Mouse (Mus musculus) embryonic facial prominence, embryonic 15.5 days (tissue): ENCODE data around the gene Lamp1. TPM values are rescaled to one million over a fixed set of nuclear protein-coding genes. Genes with fewer than 3 reads are reported as not detected.

ENCODE experiments used
- ATAC-seq: fragments of 200-750 bp; cut with Nextera tagmentation; 2 replicates; pipeline ENCODE4 v1.8.0; 2017; ENCODE audit warnings: low read depth, moderate TSS enrichment; ENCODE audit not compliant: insufficient number of reproducible peaks, low FRiP score, low TSS enrichment
- H3K27ac ChIP-seq: fragments of 300-500 bp; sonication (generic); replicated peaks from 2 replicates; pipeline ENCODE4 v1.5.1; 2015; ENCODE audit warnings: mild to moderate bottlenecking, inconsistent platforms
- H3K27me3 ChIP-seq: fragments of 300-500 bp; sonication (generic); 2 replicates; pipeline ENCODE4 v1.6.1; 2015; ENCODE audit warnings: inconsistent platforms
- H3K36me3 ChIP-seq: fragments of 300-500 bp; sonication (generic); 2 replicates; pipeline ENCODE4 v1.6.1; 2015; ENCODE audit warnings: mild to moderate bottlenecking, inconsistent platforms
- H3K4me1 ChIP-seq: fragments of 300-500 bp; sonication (generic); 2 replicates; pipeline ENCODE4 v1.6.1; 2015; ENCODE audit warnings: inconsistent platforms
- H3K4me2 ChIP-seq: fragments of 300-500 bp; sonication (generic); replicated peaks from 2 replicates; pipeline ENCODE4 v1.6.1; 2015; ENCODE audit warnings: mild to moderate bottlenecking, inconsistent platforms
- H3K4me3 ChIP-seq: fragments of 300-500 bp; sonication (generic); replicated peaks from 2 replicates; pipeline ENCODE4 v1.5.1; 2015; ENCODE audit warnings: mild to moderate bottlenecking, inconsistent platforms
- H3K9ac ChIP-seq: fragments of 300-500 bp; sonication (generic); 2 replicates; pipeline ENCODE4 v1.6.1; 2015; ENCODE audit warnings: inconsistent platforms
- H3K9me3 ChIP-seq: fragments of 300-500 bp; sonication (generic); replicated peaks from 2 replicates; pipeline ENCODE4 v1.6.1; 2016; ENCODE audit warnings: inconsistent platforms
- WGBS: fragments of 180-500 bp; shearing (Covaris S2); methylation state at CpG from one replicate; pipeline ENCODE4 v1.1.7; 2015; 5-methylcytosine and 5-hydroxymethylcytosine counted together
- polyA plus RNA-seq: library from polyadenylated mRNA; unstranded; fragments of >200 nt; fragmentation: Nextera tagmentation; extraction: Ambion mirVana; gene quantifications from 2 replicates; pipeline ENCODE4 v1.2.1, GENCODE M21; 2015

Gene Lamp1
- polyA plus RNA-seq, 1 experiment from 2014 or later, result 345 TPM

DNA sequence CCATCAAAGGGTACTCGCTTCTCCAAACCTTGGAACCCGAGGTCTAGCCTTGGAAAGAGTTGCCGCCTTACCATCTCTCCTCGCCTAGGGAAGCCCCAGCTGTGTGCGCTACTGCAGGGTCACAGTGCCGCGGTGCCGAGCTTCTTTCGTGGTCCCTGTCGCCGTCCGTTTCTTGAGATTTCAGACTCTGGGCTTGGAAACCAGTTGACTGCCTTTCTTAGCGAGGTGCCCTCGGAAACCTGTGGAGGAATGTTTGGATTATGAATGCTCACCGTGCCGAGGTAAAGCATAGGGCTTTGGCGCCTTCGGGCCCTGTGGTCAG lies 42.0 kb downstream of the Lamp1 start:
- no peaks in the 10 kb centered on the region for H3K36me3 ChIP-seq
- peak overlapping the region; percentile 75 for H3K4me3 ChIP-seq
- H3K9me3 ChIP-seq, result no peaks in the 10 kb centered on the region
- H3K27me3 ChIP-seq, result peaks cover 24% of the 10 kb centered on the region
- H3K4me1 ChIP-seq, result peaks cover 16% of the 10 kb centered on the region
- peak overlapping the region; percentile 95 for H3K4me2 ChIP-seq
- H3K27ac ChIP-seq, result no peak overlapping the region
- H3K9ac ChIP-seq, result no peak overlapping the region
- ATAC-seq, result no peak
- WGBS, result 2% methylated on average over 18 of the region's 18 CpGs

GRCm38 (mm10) chr8:13202041-13202440 lies 43.1 kb downstream of the Lamp1 start:
- 43% methylated on average over 3 of the region's 3 CpGs for WGBS
- no peak overlapping the region for H3K4me3 ChIP-seq
- ATAC-seq, result no peak
- no peaks in the 10 kb centered on the region for H3K9me3 ChIP-seq
- no peak overlapping the region for H3K27ac ChIP-seq
- H3K27me3 ChIP-seq, result peaks cover 24% of the 10 kb centered on the region
- no peak overlapping the region for H3K9ac ChIP-seq
- H3K36me3 ChIP-seq, result no peaks in the 10 kb centered on the region
- H3K4me1 ChIP-seq, result peaks cover 16% of the 10 kb centered on the region
- no peak overlapping the region for H3K4me2 ChIP-seq

DNA sequence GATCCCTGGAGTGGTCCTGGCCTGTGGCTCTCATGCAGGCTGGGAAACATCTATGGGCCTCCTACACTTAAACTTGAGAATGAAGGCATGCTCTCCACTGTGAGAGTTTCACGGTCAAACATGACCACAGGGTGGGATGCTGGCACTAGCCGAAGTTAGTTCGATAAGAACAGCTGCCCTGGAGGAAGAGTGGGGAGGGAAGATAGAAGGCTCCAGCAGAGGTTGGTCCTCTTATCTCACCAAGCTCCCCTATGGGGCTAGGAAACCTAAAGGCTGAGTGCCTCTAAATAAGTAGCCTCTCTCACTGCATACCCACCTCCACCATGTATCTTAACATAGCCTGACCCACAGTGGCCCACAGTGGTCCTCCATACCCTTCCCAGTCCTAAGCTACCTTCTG lies 43.8 kb downstream of the Lamp1 start:
- H3K4me3 ChIP-seq, result no peak overlapping the region
- H3K9me3 ChIP-seq, result no peaks in the 10 kb centered on the region
- H3K9ac ChIP-seq, result no peak overlapping the region
- H3K27ac ChIP-seq, result no peak overlapping the region
- WGBS, result 86% methylated on average over 3 of the region's 3 CpGs
- peaks cover 24% of the 10 kb centered on the region for H3K27me3 ChIP-seq
- no peaks in the 10 kb centered on the region for H3K36me3 ChIP-seq
- ATAC-seq, result no peak
- no peak overlapping the region for H3K4me2 ChIP-seq
- H3K4me1 ChIP-seq, result peaks cover 16% of the 10 kb centered on the region

GRCm38 (mm10) chr8:13203472-13203871 lies 44.5 kb downstream of the Lamp1 start:
- Histone ChIP-seq H3K4me3 (no peak overlapping the region), H3K27me3 (peaks cover 24% of the 10 kb centered on the region), H3K27ac (no peak overlapping the region), H3K4me2 (no peak overlapping the region), H3K9ac (no peak overlapping the region), H3K9me3 (no peaks in the 10 kb centered on the region), H3K4me1 (peaks cover 16% of the 10 kb centered on the region), H3K36me3 (no peaks in the 10 kb centered on the region)
- 74% methylated on average over 1 of the region's 1 CpGs for WGBS
- no peak for ATAC-seq

- no peak for ATAC-seq
- WGBS, result 56% methylated on average over 12 of the region's 12 CpGs
Measured at GRCm38 (mm10) chr8:13204371-13205140, 45.6 kb downstream of the Lamp1 start.

GRCm38 (mm10) chr8:13205311-13205710 lies 46.4 kb downstream of the Lamp1 start:
- WGBS, result 71% methylated on average over 5 of the region's 5 CpGs

More at GRCm38 (mm10) chr8:13204371-13205140, 45.6 kb downstream of the Lamp1 start:
- Histone ChIP-seq H3K9me3 (no peaks in the 10 kb centered on the region), H3K9ac (no peak overlapping the region), H3K27ac (no peak overlapping the region), H3K4me1 (peaks cover 17% of the 10 kb centered on the region), H3K27me3 (peaks cover 24% of the 10 kb centered on the region), H3K4me3 (no peak overlapping the region), H3K36me3 (no peaks in the 10 kb centered on the region), H3K4me2 (no peak overlapping the region)

GRCm38 (mm10) chr8:13206290-13206689 lies 47.3 kb downstream of the Lamp1 start:
- Histone ChIP-seq H3K27ac (no peak overlapping the region), H3K27me3 (peaks cover 16% of the 10 kb centered on the region), H3K4me3 (no peak overlapping the region), H3K9ac (no peak overlapping the region), H3K9me3 (no peaks in the 10 kb centered on the region), H3K4me2 (no peak overlapping the region), H3K4me1 (peaks cover 5% of the 10 kb centered on the region), H3K36me3 (no peaks in the 10 kb centered on the region)
- WGBS, result 44% methylated on average over 5 of the region's 5 CpGs
- ATAC-seq, result no peak

More at GRCm38 (mm10) chr8:13205311-13205710, 46.4 kb downstream of the Lamp1 start:
- no peak overlapping the region for H3K4me3 ChIP-seq
- no peaks in the 10 kb centered on the region for H3K9me3 ChIP-seq
- peaks cover 11% of the 10 kb centered on the region for H3K4me1 ChIP-seq
- no peak overlapping the region for H3K27ac ChIP-seq
- H3K4me2 ChIP-seq, result no peak overlapping the region
- ATAC-seq, result no peak
- no peak overlapping the region for H3K9ac ChIP-seq
- no peaks in the 10 kb centered on the region for H3K36me3 ChIP-seq
- H3K27me3 ChIP-seq, result peaks cover 24% of the 10 kb centered on the region

DNA sequence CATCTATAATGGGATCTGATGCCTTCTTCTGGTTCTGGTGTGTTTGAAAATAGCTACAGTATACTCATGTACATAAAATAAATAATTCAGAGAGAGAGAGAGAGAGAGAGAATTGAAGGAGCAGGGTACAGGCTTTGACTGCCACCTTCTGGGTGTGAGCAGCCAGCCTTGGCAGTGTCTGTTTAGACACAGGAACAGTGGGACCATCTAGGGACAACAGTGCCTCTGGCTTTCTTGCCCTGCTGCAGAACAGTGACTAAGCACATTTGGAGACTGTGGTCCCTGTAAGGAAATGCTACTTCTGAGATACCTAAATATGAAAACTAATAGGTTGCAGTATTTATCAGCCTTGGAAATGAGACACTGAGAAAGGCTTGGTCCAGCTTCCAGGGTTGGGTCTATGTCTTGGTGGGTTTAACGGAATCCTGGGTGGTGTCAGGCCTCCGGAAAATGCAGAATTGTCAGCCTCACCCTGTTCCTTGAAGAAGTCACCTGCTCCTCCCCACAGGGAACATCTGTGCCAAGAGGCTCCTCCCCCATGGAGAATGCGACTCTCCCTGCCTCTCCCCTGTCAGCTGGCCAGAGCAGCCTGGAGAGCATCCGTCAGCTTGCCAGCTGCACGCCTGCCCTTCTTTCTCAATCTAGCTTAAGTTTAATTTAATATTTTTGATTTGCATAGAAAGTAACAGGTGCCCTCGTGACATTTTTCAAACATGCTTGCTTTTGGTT lies 49.8 kb downstream of the Lamp1 start:
- no peak overlapping the region for H3K4me3 ChIP-seq
- no peak for ATAC-seq
- no peak overlapping the region; the same call in 1 of the 2 replicates for H3K27ac ChIP-seq
- H3K36me3 ChIP-seq, result no peaks in the 10 kb centered on the region
- H3K9me3 ChIP-seq, result no peaks in the 10 kb centered on the region
- no peak overlapping the region for H3K9ac ChIP-seq
- WGBS, result 28% methylated on average over 6 of the region's 6 CpGs
- H3K27me3 ChIP-seq, result no peaks in the 10 kb centered on the region
- H3K4me1 ChIP-seq, result peaks cover 11% of the 10 kb centered on the region
- H3K4me2 ChIP-seq, result no peak overlapping the region

GRCm38 (mm10) chr8:13209770-13210169 lies 50.8 kb downstream of the Lamp1 start:
- Histone ChIP-seq H3K27ac (peak overlapping the region; percentile 28; the same call in 1 of the 2 replicates), H3K4me3 (no peak overlapping the region), H3K27me3 (no peaks in the 10 kb centered on the region), H3K9me3 (no peaks in the 10 kb centered on the region), H3K36me3 (no peaks in the 10 kb centered on the region), H3K4me1 (peaks cover 16% of the 10 kb centered on the region), H3K9ac (no peak overlapping the region), H3K4me2 (no peak overlapping the region)
- ATAC-seq, result no peak
- WGBS, result 64% methylated on average over 1 of the region's 1 CpGs

DNA sequence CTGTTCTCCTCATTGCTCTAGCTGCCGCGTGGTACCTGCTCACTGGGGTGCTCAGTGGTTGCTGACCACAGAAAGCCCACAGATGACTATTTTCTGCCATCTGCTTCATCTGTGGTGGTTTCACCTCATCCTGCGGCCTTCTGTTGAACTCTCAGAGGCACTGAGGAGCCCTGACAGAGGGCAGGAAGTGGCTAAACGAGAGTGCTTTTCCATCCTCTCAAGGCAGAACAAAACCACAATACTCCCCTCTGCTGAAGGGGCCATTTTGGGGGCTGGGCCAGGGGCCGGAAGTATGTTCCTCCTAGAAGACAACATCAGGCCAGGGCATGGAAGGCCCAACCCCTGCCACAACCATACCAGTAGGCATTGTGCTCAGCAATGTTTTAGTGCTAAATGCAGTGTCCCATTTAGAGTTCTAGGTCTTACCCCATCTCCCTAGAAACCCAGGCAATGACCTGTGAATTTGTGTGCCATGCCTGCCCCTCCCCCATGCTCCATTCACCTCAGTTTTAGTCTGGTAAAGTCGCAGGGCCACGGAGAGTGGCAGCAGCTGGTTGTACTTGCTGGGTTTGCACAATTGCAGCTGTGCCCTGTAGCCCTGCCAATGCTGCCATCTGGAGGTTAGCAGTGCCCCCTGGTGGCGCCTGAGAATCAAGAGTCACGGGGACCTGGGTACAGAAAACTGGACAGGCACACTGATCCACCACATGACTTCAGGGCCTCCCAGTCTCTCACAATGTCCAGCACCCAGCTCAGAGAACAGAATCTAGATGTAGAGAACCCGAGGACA lies 54.7 kb downstream of the Lamp1 start:
- peak overlapping the region; percentile 17 for H3K4me2 ChIP-seq

GRCm38 (mm10) chr8:13216386-13216785 lies 57.4 kb downstream of the Lamp1 start:
- Histone ChIP-seq H3K27ac (no peak overlapping the region), H3K4me1 (peaks cover 13% of the 10 kb centered on the region), H3K36me3 (no peaks in the 10 kb centered on the region), H3K9me3 (no peaks in the 10 kb centered on the region), H3K27me3 (no peaks in the 10 kb centered on the region), H3K4me3 (no peak overlapping the region), H3K9ac (no peak overlapping the region), H3K4me2 (no peak overlapping the region)
- ATAC-seq, result no peak
- WGBS, result 74% methylated on average over 8 of the region's 8 CpGs

More for the DNA sequence above, 54.7 kb downstream of the Lamp1 start:
- no peaks in the 10 kb centered on the region for H3K9me3 ChIP-seq
- peaks cover 16% of the 10 kb centered on the region for H3K4me1 ChIP-seq
- no peak overlapping the region for H3K4me3 ChIP-seq
- H3K9ac ChIP-seq, result no peak overlapping the region
- peak overlapping the region; percentile 55; the same call in 1 of the 2 replicates for H3K27ac ChIP-seq
- no peaks in the 10 kb centered on the region for H3K27me3 ChIP-seq
- ATAC-seq, result peak; percentile 71
- H3K36me3 ChIP-seq, result no peaks in the 10 kb centered on the region
- 20% methylated on average over 10 of the region's 10 CpGs for WGBS
